Mouse (Mus musculus): ENCODE measurements around the gene Brd4.

GRCm38 (mm10) chr17:32267617-32268016 lies 16.9 kb downstream of the Brd4 start:
- TF ChIP-seq EP300 (optimal IDR thresholded peaks at IDR 0.05) (no peak), CTCF (IDR thresholded peaks at IDR 0.05; ENCODE audit: low read depth) (no peak)
